Mouse (Mus musculus) hindbrain, postnatal 0 days (tissue): ENCODE results near the gene Prkag2. TPM values are rescaled to one million over a fixed set of nuclear protein-coding genes. Genes with fewer than 3 reads are reported as not detected.

Experiments
- ATAC-seq: fragments of 200-750 bp; cut with Nextera tagmentation; 2 replicates; pipeline ENCODE4 v1.8.0; 2017; ENCODE audit warnings: mild to moderate bottlenecking, moderate TSS enrichment, moderate library complexity
- DNase-seq: peaks from one replicate; pipeline ENCODE4 v3.0.0-alpha.2; 2015; ENCODE audit warnings: low spot score
- H3K27ac ChIP-seq: fragments of 300-500 bp; sonication (generic); 2 replicates; pipeline ENCODE4 v1.5.1; 2014; ENCODE audit warnings: mild to moderate bottlenecking
- H3K27me3 ChIP-seq: fragments of 300-500 bp; sonication (generic); 2 replicates; pipeline ENCODE4 v1.6.1; 2014; ENCODE audit warnings: low read length, mixed read lengths; ENCODE audit not compliant: insufficient read depth
- H3K36me3 ChIP-seq: fragments of 300-500 bp; sonication (generic); 2 replicates; pipeline ENCODE4 v1.6.1; 2014; ENCODE audit warnings: low read length, mixed read lengths; ENCODE audit not compliant: insufficient read depth
- H3K4me1 ChIP-seq: fragments of 300-500 bp; sonication (generic); 2 replicates; pipeline ENCODE4 v1.6.1; 2014; ENCODE audit warnings: antibody characterized with exemption, low read length, mixed read lengths; ENCODE audit not compliant: insufficient read depth
- H3K4me2 ChIP-seq: fragments of 300-500 bp; sonication (generic); 2 replicates; pipeline ENCODE4 v1.6.1; 2014; ENCODE audit warnings: low read depth, mild to moderate bottlenecking, low read length, moderate library complexity, mixed read lengths
- H3K4me3 ChIP-seq: fragments of 300-500 bp; sonication (generic); 2 replicates; pipeline ENCODE4 v1.5.1; 2014; ENCODE audit warnings: low read length
- H3K9ac ChIP-seq: fragments of 300-500 bp; sonication (generic); replicated peaks from 2 replicates; pipeline ENCODE4 v1.6.1; 2014; ENCODE audit warnings: mild to moderate bottlenecking, low read length, moderate library complexity, mixed read lengths
- H3K9me3 ChIP-seq: fragments of 300-500 bp; sonication (generic); 2 replicates; pipeline ENCODE4 v1.6.1; 2016; ENCODE audit warnings: low read length, mixed read lengths
- CTCF ChIP-seq: IDR thresholded peaks from 2 replicates; pipeline ENCODE4 v1.5.1; 2016; ENCODE audit warnings: antibody characterized with exemption, control low read depth, low read depth
- WGBS: fragments of 180-500 bp; shearing (Covaris S2); extraction: QIAGEN DNeasy Blood & Tissue Kit; methylation state at CpG from one replicate; pipeline ENCODE4 v1.1.7; 2014; 5-methylcytosine and 5-hydroxymethylcytosine counted together
- polyA plus RNA-seq: library from polyadenylated mRNA; unstranded; fragments of >200 nt; fragmentation: Nextera tagmentation; extraction: Ambion mirVana; gene quantifications from 2 replicates; pipeline ENCODE4 v1.2.1, GENCODE M21; 2015
- total RNA-seq: library from RNA; depleted of rRNA; stranded (reverse); fragments of >200 nt; gene quantifications from 2 replicates; pipeline ENCODE4 v1.2.3, GENCODE M21; 2014

The Prkag2 gene
- total and polyA plus RNA-seq, 2 experiments from 2014 or later: 38.3 to 86.4 TPM

- Histone ChIP-seq H3K27ac (no peak overlapping the region), H3K4me2 (no peak overlapping the region), H3K9ac (no peak overlapping the region), H3K4me1 (0 out of 2 replicates have a peak, but pooled peaks cover 6% of the 10 kb centered on the region), H3K27me3 (no peaks in the 10 kb centered on the region), H3K9me3 (no peaks in the 10 kb centered on the region), H3K4me3 (no peak overlapping the region), H3K36me3 (no peaks in the 10 kb centered on the region)
- WGBS: 43% methylated on average over 3 of the region's 3 CpGs
- TF ChIP-seq CTCF: no peak
- ATAC-seq (no peak), DNase-seq (no peak)
Measured at GRCm38 (mm10) chr5:25009770-25010169, 90.7 kb downstream of the Prkag2 start.

DNA sequence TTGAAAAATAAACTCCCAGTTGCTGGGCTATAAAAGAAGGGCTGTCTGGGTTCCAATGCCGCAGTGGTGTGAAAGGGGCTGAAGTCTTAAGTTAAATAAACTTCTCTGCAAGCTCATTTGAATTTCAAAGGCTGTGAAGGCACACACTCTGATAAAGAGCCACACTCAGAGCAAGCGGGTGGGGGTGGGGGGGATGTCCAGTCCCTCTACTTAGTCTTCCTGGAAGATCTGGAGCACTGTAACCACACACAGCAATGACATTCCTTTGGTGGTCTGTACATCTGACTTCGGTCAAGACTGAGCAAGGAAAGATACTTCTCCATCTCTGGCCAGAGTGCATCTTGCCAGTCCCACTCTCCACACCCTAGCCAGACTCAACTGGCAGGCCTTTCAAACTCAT, 91.5 kb downstream of the Prkag2 start:
- H3K9me3 ChIP-seq: no peaks in the 10 kb centered on the region
- DNase-seq (no peak), ATAC-seq (no peak)
- no peaks in the 10 kb centered on the region for H3K27me3 ChIP-seq
- H3K4me3 ChIP-seq: no peak overlapping the region
- TF ChIP-seq CTCF: no peak
- no peaks in the 10 kb centered on the region for H3K36me3 ChIP-seq
- H3K27ac ChIP-seq: no peak overlapping the region
- 0 out of 2 replicates have a peak, but pooled peaks cover 6% of the 10 kb centered on the region for H3K4me1 ChIP-seq
- no peak overlapping the region for H3K4me2 ChIP-seq
- H3K9ac ChIP-seq: no peak overlapping the region
- WGBS: 36% methylated on average over 3 of the region's 3 CpGs

DNA sequence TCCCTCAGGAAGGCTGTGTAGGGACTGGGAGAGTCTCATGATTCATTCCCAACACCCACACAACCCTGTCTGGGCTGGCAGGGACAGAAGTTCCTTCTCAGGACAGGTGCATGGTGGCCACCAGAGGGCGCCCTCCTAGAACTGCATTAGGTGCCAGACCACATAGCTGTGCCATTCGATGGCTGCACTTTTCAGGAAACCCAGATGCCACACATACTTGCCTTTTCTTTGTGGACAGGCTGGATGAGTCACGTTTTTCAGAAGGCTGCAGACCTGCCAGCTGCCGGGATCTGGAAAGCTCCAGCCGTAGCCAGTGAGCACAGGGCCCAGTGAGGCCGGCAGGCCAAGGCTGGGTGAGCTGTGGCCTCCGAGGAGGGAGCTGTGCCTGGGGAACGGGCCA, 93.6 kb downstream of the Prkag2 start:
- H3K4me2 ChIP-seq: no peak overlapping the region
- no peaks in the 10 kb centered on the region for H3K36me3 ChIP-seq
- H3K4me3 ChIP-seq: no peak overlapping the region
- no peaks in the 10 kb centered on the region for H3K9me3 ChIP-seq
- no peak overlapping the region for H3K27ac ChIP-seq
- TF ChIP-seq CTCF: peak; percentile 96
- no peaks in the 10 kb centered on the region for H3K27me3 ChIP-seq
- DNase-seq (peak; percentile 88), ATAC-seq (peak; percentile 74)
- 0 out of 2 replicates have a peak, but pooled peaks cover 6% of the 10 kb centered on the region for H3K4me1 ChIP-seq
- H3K9ac ChIP-seq: no peak overlapping the region
- 30% methylated on average over 8 of the region's 8 CpGs for WGBS

DNA sequence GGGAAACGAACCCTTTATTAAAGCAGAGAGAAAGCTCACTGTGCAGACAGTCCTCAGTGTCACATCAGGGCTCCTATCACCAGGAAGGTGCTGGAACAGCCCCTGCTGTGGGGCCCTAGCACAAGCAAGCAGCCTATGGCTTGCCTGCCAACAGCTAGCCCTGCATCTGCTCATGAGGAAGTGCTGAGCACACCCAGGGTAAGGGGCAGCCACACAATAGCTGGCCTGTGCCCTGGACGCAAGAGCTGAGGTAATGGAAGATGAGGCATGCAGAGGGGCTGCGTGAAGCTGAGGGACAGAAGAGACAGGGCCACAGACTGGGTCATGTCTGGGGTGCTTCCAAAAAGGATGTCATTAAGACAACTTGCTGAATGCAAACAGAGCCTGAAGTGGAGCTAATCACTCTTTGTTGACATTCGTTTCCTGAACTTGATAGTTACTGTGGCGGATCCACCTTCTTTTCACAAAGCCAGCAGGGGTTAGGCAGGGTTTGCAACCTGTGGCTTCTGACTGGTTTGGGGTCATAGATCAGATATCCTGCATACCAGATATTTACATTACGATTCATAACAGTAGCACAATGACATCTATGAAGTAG, 94.8 kb downstream of the Prkag2 start:
- Histone ChIP-seq H3K4me2 (no peak overlapping the region), H3K36me3 (no peaks in the 10 kb centered on the region), H3K4me3 (no peak overlapping the region), H3K27me3 (no peaks in the 10 kb centered on the region), H3K9me3 (no peaks in the 10 kb centered on the region), H3K4me1 (0 out of 2 replicates have a peak, but pooled peaks cover 1% of the 10 kb centered on the region), H3K27ac (no peak overlapping the region), H3K9ac (no peak overlapping the region)
- TF ChIP-seq CTCF: no peak
- no peak for ATAC-seq
- WGBS: 30% methylated on average over 6 of the region's 6 CpGs
- no peak for DNase-seq

DNA sequence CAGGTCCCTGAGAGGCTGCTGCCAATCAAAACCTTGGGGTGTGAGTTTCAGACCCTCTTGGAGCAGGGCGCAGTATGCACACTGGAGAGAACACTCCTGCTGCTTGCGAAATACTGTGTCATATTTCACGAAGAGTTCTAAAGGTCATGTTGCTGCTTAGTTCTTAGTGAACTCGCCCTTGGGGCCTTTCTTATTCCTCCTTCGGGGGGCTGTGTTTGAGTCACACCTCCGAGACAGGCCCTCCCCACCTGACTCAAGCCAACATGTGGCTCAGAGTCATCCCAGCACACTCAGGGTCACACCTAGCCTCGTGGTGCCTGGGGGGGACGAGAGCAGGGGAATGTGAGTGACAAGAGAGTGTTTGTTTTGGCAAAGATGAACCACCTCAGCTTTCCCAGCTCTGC, 99.0 kb downstream of the Prkag2 start:
- TF ChIP-seq CTCF: no peak
- H3K4me1 ChIP-seq: no peaks in the 10 kb centered on the region
- DNase-seq: no peak
- H3K36me3 ChIP-seq: no peaks in the 10 kb centered on the region
- H3K9me3 ChIP-seq: no peaks in the 10 kb centered on the region
- no peak overlapping the region for H3K9ac ChIP-seq
- no peak overlapping the region for H3K4me3 ChIP-seq
- no peak overlapping the region for H3K4me2 ChIP-seq
- 73% methylated on average over 8 of the region's 8 CpGs for WGBS
- no peak overlapping the region for H3K27ac ChIP-seq
- ATAC-seq: no peak
- H3K27me3 ChIP-seq: no peaks in the 10 kb centered on the region

DNA sequence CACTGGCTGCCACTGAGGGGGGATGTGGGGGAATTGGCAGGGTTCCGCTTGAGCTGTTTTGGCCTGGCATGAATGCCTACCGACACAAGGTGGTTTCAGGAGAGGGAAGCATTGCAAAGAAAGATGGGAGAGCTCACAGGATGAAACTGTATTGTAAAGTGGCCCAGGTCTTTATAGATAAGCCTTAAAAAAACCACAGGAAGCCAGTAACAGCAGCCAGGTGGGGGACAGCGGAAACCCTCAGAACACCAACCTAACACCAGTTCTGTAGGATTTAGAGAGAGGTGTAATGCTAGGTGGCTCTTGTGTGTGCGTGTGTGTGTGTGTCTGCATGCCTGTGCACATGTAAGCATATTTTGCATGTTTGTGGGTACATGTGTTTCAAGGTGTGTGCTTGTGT, 101.1 kb downstream of the Prkag2 start:
- H3K4me1 ChIP-seq: no peaks in the 10 kb centered on the region
- 71% methylated on average over 4 of the region's 4 CpGs for WGBS

DNA sequence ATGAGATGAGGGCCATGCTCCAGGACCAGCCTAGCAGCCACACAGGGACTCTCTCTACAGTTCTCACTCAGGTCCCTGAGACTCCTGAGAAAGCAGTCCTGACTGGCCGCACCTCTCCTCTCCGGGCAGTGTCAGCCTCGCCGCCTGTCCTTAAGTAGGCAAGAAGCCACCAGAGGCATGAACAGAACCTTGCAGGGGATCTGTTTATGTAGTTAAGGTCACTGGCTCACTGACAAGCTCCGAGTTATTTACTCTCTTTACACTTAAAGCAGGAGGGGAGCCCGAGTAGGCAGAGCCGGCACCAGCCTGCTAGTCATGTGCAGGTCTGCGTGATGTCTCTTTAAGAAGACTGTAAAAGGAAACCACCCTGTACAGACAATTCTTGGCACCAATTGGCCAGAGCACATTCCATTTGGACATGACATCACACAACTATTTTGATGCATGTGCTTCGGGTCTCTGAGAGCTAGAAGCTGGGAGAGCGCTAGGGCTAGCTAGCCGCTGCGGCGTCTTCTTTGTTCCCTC, 104.8 kb downstream of the Prkag2 start:
- Histone ChIP-seq H3K27me3 (no peaks in the 10 kb centered on the region), H3K4me3 (no peak overlapping the region), H3K36me3 (no peaks in the 10 kb centered on the region), H3K9me3 (no peaks in the 10 kb centered on the region), H3K4me2 (peak overlapping the region; percentile 33), H3K27ac (peak overlapping the region; percentile 27; the same call in 1 of the 2 replicates), H3K4me1 (no peaks in the 10 kb centered on the region), H3K9ac (no peak overlapping the region)
- DNase-seq (peak; percentile 72), ATAC-seq (peak; percentile 70; the same call in 1 of the 2 replicates)
- WGBS: 47% methylated on average over 13 of the region's 13 CpGs
- TF ChIP-seq CTCF: no peak

More for the DNA sequence above, 101.1 kb downstream of the Prkag2 start:
- H3K4me3 ChIP-seq: no peak overlapping the region
- H3K27ac ChIP-seq: no peak overlapping the region
- no peak for TF ChIP-seq CTCF
- no peaks in the 10 kb centered on the region for H3K9me3 ChIP-seq
- ATAC-seq (no peak), DNase-seq (no peak)
- no peak overlapping the region for H3K4me2 ChIP-seq
- no peak overlapping the region for H3K9ac ChIP-seq
- no peaks in the 10 kb centered on the region for H3K27me3 ChIP-seq
- H3K36me3 ChIP-seq: no peaks in the 10 kb centered on the region
